Mouse (Mus musculus): Measurements from ENCODE around the gene Sgpl1.
"Not testable (repeated sequence)": the region's sequence is repeated elsewhere in the genome, so short reads cannot be mapped to it uniquely, and the experiment has no call there.

Gene Sgpl1

DNA sequence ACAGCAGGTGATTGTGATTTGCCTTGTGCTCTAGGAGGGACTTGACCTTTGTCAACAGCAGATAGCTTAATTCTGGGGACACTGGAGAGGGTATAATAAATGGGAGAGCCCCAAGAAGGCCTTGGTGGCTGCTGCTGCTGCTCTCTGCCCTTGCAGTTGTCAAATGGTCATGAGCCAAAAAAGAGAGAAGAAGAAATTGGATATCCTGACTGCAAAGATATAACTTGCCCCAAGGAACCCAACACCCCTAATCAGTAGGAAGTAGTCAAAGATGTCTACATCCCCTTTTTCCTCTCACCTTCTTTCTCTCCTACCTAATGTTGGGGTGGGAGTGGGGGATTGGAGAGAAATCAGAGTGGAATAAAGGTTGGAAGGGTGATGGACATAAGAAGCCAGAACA is 4.6 kb upstream of the Sgpl1 start:
- DNase-seq, result no peak

DNA sequence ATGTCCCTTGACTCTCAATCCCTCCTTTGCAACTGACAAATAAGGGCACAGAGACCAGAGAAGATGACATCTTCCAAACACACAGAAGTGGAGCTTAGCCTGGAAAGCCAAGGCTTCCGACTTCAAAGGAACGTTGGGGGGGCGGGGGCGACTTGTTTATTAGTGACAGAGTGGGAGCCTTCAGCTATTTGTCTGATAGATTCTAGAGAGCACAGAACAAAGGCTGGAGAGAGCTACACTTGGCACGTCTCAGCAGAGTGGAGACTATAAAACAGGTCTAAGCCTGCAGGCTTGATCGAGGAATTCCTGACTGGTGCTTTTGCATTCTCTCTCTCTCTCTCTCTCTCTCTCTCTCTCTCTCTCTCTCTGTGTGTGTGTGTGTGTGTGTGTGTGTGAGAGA is 3.1 kb upstream of the Sgpl1 start:
- DNase-seq, result no peak

DNA sequence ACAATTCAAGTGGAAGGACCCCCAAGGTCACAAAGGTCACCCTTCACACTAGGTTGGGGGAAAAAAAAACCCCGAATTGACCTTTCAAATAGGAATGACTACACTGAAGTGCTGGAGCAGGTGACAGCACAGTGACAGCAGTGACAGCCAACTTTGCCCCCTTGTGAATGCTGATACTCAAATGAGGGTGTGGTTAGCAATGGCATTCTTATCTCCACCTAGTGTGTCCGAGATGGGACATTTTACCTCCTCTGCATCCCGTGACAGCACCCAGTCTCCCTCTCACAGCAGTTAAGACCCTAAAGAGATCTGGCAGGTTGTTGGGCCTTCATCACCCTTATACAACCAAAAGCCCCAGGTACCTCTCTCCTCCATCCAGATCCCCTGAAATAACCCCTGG is 2.0 kb upstream of the Sgpl1 start:
- DNase-seq, result no peak

DNA sequence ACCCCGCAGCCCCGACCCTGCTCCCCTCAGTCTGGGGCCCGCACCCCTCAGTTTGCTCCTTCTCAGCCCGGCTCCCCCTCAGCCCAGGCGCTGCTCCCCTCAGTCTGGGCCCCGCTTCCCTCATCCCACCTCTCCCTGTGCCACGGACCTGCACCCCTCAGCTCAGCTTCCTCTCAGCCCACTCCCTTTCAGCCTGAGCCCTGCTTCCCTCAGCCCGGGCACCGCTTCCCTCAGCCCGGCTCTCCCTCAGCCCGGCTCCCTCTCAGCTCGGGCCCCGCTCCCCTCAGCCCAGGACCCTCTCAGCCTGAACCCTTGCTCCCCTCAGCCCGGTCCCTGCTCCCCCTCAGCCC is 721 bp downstream of the Sgpl1 start:
- DNase-seq, result no peak

DNA sequence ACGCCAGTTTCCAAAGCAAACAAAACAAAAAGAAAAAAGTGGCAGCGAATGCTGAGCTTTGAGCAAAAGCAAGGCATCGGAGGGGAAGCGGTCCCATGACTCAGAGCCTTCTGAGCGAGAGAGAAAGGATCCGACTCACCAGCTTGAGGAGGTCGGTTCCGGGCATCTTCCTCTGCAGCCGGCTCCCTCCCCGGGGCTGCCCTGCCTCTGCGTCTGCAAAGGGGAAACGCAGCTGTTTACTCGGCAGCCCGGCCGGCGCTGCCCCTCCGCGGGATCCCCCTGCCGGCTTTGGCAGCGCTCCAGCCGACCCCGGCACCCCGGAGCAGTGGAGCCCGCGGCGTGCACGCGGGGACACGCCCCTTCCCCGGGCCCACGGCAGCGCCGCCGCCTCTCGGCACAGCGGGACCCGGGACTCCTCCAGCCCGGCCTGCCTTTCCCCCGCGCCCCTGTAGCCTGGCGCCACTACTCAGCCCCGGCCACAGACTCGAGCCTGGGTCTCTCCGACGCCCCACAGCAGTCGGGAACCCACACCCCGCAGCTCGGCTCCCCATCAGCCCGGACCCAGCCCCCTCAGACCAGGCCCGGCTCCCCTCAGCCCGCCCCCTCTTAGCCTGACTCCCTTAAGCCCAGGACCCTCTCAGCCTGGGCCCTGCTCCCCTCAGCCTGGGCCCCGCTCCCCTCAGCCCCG is 1.2 kb downstream of the Sgpl1 start:
- DNase-seq, result peak; percentile 45

DNA sequence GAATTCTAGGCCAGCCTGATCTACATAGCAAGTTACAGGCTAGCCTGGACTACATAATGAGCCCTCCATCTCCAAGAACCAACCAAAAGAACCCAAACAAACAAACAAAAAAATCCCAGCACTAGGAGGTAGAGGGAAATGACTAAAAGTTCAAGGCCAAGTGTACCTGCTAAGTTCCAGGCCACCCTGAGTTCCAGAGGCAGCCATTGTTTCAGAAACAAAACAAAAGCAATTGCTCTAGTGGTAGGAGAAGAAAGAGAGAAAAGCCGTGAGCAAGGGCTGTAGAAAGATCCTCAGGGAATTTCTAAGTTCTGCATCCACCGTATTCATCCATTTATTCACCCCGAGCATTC is 1.8 kb downstream of the Sgpl1 start:
- no peak for DNase-seq

DNA sequence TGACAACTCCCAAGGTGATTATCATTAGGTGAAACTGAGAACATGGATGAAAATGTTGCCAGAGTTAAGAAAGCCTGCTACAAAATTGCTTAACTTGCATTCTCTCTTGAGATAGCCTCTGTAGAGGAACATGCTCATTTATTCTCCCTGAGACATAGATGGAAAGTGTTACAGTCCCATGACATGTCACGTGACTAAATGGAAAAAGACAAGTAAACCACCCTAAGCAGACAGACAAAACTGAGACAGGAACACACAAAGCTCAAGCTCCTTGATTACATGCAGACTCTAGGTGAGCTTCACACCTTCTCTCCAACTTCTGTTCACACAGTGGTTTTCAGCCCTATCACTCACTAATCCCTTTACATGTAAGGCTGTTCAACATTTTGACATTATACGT is 4.2 kb downstream of the Sgpl1 start:
- no peak for DNase-seq

DNA sequence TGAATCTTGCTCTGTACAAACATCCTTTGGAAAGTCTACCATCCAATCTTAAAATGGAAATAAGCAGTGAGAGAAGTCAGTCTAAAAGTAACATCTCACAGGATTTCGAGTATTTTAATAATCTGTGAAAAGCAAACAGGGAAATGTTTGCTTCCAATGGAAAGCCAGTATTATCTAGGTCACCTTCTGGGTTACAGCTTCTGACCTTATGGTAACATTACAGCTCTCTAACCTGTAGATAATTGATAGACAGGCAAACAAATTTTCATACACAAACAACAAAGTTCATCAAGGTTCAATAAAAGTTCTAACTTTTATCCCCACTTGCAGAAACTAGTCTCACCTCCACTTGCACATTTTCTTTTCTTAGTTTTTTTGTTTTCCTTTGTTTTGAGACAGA is 9.9 kb downstream of the Sgpl1 start:
- no peak for DNase-seq

DNA sequence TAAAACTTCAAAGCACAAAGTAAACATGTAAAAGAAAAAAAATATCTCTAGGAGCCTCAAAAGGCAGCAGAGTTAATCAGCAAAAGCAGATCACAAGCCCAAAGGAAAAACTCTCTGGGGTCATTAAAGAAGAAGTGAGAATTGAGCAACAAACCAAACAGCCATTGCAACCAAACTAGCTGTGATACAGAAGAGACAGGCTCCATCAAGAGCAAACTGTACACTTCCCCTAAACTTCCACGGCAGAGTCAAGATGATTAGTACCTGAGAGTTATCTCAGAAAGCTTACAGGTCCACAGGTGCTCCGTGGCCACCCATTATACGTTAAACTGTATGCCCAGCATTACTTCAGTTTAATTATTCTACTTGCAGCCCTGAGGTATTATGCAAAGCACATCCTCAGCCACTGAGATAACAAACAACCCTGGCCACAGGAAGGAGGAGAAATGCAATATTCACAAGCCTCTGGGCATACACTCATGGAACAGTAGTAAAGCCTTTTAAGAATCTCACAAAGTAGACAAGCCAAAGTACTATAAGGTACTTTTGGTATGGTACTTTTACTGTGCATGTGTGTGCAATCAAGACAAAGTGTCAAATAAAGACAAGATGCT is 12.2 kb downstream of the Sgpl1 start:
- DNase-seq, result no peak

DNA sequence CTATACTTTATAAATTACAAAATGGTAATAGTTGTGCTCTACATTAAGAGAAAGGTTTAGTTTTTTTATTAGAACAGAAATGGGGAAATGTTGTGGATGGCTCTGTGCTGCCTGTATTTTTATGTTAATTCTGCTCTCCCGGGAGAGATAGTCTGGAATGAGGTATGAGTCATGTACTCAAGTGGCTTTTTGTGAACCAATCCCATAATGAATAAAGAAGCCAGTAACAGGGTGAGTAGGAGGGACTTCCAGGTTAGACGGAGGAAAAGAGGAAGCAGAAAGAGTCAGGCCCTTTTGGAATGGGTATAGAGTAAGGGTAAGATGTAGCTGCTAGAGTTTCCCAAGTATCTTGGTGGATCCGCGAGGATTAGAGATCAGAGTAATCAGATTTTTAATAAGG is 13.5 kb downstream of the Sgpl1 start:
- DNase-seq, result no peak

DNA sequence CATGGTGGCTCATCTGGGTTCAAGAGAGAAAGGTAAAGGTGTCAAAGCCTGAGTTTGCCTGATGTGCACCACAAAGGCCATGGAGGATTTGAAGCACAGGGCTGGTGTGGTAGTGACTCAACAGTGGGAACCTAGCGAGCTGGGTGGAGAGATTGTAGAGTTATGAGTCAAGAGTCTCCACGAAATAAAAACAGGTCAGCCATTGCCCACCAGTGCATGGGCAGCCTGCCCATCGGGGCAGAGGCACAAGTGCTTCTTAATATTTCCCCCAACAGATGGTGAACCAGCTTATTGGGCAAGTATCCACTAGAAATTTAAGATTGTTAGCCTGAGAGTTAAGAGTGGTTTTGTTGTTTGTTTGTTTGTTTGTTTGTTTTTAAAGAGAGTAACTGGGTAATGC is 16.5 kb downstream of the Sgpl1 start:
- no peak for DNase-seq

DNA sequence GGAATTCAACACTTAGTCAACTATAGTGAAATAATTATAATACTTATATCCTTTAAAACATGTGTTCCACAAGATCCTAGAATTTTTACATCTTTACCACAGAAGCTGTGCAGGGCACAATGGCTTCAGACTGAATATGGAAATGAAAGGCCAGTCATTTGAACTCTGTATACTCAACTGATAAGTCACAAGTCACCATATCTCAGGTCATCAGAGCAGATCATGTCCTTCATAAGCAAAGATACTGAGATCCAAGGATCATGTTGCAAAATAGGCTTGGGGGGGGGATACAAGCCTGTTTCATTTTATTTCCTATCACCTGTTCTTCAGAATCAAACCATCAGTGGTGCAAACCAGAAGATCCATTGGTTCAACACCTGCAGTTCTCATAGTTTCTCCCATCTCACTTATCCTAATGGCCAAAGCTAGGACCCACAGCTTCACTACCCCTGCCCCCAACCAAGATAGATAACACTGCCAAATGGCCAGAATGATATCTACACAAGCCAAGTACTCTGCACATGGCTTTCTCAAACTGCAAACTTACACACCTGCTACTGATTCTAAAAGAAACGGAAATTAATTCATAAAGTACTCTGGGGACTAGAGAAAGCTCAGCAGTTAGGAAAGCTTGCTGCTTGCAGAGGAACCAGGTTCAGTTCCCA is 18.7 kb downstream of the Sgpl1 start:
- DNase-seq, result no peak

DNA sequence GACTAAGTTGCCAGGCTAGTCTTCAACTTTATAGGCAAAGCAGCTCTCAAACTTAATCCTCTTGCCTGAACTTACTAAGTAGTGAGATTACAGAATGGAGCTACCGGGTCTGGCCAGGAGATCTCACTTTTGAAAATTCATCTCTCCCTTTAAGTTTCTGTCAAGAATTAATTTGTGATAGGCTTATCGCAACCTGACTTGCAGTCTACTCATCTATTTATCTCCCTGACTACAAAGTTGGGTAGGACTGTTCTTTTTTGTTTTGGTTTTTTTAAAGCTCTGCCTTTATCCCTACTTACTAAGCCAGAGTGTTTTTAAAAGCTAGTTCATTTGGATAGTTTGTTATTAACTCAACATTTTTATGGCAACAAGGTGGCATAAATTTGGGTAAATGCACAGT is 23.0 kb downstream of the Sgpl1 start:
- no peak for DNase-seq

DNA sequence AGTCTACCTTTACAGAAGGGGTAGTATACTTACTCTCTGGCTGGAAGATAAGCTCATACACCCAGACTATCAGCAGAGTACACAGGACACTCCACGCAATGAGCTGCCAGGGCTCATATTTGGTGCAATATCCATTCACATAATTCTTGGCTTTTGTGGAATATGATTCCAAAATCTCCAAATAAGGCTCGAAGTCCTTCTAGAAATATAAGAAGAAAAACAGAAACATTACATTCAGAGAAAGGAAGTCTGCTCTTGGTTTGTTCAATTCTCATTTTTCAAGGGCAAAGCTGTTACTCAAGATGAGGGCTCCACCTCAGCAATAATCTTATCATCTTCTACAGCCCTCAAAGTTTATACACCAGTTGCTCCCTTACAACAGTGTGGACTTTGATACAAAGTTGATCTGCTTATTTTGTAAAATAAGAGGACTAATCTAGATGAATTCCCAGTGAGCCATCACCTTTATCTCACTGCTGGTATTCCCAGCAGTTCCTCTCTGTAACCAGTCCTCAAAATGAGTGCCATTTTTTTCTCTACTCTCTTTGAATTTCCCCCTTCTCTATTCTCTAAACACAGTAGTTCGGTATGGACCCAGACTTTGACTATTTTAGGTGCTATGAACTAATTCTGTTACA is 24.1 kb downstream of the Sgpl1 start:
- DNase-seq, result no peak

DNA sequence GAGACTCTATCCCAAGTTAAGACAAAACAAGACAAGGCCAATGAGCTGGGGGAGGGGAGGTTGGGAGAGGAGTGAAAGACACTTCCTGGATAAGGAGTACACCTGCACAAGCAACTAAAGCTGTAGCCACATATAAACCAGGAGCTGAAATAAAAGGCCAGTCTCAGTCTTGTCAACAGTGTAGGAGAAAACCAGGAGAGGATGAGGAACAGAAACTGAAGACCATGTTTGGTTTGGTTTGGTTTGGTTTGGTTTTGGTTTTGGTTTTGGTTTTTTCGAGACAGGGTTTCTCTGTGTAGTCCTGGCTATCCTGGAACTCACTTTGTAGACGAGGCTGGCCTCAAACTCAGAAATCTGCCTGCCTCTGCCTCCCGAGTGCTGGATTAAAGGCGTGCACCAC is 25.8 kb downstream of the Sgpl1 start:
- DNase-seq, result not testable (repeated sequence)

DNA sequence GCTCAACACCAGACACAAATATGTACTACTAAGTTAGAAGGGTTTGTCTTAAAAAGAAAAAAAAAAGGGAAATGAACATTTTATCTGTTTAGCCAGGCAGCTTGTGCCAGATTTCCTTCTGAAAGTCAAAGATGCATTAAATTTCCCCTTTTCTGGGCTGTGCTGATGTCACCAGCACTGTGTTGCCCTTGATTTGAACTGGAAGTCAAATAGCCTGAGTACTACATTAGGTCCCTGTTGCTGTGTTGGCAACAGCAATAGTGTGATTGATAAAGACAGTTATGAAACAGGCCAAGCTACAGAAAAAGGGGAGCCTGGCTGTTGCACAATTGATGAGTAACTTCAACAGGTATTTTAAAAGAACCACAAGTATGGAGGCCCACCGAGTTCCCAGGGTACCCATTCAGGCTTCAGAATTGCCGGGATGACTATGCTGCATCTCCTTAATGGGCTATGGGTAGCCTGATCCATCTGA is 33.2 kb downstream of the Sgpl1 start:
- DNase-seq, result no peak

DNA sequence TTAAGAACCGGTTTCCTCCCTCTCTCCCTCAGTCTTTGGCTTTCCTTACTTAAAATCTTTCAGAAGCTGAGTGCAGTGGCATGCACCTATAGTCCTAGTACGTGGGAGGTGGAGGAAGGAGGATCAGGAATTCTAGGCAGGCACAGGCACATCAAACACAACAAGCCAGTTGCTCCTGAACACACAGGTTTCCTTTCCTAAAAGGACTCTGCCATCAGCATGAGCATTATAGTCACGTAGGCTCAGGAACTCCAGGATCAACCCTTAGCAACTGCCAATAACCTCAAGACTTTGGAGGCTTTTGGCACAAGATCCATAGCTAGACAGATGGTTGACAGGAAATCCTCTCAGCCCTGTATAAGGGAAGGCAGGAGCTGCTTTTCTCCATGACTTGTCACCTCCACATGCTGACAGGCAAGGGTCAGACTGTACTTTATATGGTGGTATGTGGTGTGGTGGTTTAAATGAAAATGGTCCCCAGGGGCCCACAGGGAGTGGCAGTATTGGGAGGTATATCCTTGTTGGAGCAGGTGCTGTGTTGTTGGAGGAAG is 43.9 kb downstream of the Sgpl1 start:
- DNase-seq, result peak; percentile 39

DNA sequence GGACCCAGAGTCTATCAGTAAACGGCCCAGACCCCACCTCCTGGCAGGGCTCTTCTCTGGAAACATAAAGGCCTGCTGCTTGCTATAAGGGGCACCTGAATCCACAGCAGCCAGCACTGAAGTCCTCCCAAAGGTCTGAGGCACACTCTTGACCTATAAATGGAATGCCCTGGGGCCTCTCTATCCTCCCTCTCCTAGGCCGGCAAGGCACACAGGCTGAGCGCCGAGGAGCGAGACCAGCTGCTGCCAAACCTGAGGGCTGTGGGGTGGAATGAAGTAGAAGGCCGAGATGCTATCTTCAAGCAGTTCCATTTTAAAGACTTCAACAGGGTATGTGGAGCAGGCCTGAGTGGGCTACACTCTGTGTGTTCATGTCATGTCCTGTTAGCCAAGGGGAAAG is 55.6 kb downstream of the Sgpl1 start:
- DNase-seq, result no peak

DNA sequence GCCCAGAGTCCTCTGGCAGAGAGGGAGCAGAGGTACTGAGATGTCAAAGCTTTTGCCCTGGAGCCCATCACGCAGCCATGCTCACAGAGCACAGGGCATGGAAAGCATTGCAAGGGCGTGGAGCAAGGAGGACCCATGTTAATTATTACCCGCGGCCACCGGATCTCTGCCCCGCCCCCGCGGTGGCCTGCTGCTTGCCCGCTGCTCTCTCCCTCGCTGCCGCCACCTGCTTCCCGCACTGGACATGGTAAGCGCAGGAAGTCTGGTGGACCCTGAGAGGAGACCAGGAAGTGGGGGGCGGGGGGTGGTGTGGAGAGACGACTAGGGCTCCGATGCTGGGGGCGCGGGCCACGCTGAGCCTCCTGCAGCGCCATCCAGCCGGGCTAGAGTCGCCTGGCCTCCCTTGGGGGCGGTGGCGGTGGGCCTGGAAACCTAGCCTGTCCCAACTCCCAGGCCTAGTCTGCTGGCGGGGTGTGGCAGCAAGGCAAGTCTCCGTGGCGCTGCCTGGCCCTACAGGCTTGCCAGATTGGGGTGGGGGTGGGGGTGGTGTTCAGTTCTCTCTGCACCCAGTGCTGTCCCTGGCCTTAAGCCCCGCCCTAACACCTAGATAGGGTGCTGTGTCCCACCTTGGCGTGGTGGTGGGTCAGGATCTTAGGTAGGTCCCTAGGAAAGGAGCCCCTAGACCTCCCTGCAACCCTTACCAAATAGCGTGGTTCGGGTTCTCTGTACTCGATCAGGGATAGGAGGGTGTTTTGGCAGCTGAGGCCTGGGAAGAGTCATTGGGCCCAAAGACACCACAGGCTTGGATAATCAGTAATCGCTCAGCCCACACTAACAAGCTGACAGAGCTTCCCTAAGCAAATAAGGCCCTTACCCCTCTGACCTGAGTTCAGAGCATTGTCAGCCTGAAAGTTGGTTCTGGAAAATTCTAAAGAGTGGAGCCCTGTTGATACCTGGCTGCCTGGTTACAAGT is 58.0 kb downstream of the Sgpl1 start, which contains the start of gene Pcbd1:
Pcbd1 (plus strand) TSS at position 162 of the 973 bp plus-strand sequence.
- DNase-seq, result peak; percentile 44

DNA sequence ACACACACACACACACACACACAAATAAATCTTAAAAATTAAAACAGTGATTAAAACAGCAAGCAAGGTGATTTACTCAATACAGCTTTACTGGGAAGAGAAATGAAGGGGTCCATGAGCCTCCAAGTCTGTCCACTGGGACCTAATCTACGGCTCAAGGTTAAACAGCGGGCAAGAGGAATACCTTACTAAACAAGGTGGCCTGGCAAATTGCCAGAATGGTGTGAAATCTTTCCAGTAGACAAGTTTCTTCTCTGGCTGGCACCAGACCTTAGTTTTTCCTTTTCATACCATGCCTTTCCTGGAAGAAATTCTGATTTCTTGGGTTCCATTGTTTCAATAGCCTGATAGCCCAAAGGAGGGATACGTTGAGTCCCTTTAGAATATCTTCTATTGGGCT is 59.0 kb downstream of the Sgpl1 start:
- no peak for DNase-seq

DNA sequence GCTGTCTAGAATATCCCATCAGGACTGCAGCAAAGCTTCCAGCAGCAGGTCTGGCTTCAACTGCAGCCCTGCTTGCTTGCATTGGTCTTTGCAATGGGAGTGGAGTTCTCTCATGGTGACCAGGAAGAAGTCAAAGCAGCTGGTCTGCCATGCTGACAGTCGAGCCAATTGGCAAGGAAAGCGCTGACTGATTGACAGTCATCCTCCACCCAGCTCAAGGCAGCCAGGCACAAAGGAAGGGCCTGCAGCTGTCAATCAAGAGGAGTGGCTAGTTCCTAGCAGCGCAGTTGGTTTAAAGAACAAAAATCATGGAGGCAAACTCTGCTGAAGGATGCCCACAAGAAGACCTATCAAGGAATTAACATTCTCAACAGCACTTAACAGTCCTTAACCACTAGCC is 61.0 kb downstream of the Sgpl1 start:
- DNase-seq, result no peak

DNA sequence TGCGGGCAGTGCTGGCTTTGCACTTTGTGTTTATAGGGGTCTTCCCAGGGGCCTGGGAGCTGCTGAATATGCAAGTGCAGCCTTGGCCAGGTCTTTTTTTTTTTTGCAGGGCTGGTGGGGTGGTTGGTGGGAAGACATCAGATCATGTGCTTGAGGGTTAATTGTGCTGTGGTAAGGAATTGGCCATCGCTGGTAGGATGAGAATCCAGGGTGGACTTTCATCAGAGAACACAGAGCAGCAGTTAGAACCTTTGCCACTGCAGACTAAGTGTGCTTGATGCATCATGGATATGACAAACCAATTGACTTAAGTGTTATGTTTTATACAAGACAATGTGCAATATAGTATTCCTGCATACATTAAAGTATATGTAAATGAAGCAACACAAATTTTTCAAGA is 62.1 kb downstream of the Sgpl1 start:
- DNase-seq, result no peak

DNA sequence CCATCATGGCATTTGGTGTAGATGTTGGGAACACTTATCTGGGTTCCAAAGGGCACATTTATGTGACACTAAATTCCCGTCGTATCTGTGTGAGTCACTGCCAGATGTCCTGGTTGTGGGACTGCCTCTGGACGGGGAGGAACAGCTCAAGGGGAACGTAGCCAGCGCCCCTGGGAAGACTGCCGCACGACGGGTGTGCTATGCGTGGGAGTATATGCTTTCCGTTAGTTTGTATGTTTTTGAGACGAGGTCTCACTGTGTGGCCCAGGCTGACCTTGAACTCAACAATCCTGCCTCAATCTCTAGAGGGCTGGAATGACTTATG is 66.6 kb downstream of the Sgpl1 start:
- no peak for DNase-seq
